Mouse (Mus musculus): Measurements from ENCODE around the gene Olfr623. TPM values are rescaled to one million over a fixed set of nuclear protein-coding genes. Genes with fewer than 3 reads are reported as not detected.

Olfr623 gene
- polyA plus RNA-seq (2014; fragmentation: Illumina TruSeq; extraction: RNeasy Lipid Tissue Mini Kit (QIAGEN cat#74804); ENCODE audit: low read depth, low replicate concordance), result not detected

DNA sequence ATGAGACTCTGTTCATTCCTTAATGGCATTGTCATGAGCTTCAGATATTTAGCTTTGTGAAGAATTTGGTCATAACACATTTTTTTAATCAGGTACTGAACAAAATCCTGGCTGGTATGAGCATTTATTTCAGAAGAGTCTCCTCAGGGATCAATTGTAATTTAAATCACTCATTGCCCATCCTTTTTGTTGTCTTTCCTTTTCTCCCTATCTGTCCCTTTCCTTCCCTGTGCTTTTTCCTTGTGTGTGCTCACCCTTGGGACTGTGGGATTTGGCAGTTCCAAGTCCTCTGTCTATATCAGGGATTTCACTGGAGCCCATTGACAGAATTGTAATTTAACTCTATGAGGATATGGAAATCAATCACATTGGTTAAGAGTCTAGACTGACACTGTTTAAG is at the start of gene Olfr623:
Gene Olfr623 (minus strand): TSS at position 101 of the 400 bp plus-strand sequence.

GRCm38 (mm10) chr7:103682420-103682819 is 18.9 kb upstream of the Olfr623 start, which contains the start of gene Olfr625-ps1:
Olfr625-ps1 (plus strand) TSS chr7:103682720.

DNA sequence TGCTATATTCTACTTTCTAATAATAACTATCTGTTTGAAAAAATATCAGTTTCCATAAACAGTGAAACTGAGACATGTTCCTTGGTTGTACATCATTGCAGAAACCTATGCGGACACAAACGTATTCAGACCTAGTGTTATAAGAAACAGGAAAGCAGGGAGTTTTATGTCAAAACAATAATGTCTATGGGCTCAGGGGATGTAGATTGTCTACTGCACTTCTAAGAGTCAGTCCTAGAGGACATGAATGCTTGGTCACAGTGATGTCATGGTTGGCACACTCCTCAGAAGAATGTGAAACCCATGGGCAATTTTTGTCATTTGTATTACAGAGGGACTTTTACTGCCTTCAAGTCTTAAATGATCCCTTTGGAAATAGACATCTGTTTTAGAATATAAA is 7.6 kb upstream of the Olfr623 start, which contains the start of gene Olfr624:
Gene Olfr624 (minus strand): TSS at position 101 of the 400 bp plus-strand sequence.

DNA sequence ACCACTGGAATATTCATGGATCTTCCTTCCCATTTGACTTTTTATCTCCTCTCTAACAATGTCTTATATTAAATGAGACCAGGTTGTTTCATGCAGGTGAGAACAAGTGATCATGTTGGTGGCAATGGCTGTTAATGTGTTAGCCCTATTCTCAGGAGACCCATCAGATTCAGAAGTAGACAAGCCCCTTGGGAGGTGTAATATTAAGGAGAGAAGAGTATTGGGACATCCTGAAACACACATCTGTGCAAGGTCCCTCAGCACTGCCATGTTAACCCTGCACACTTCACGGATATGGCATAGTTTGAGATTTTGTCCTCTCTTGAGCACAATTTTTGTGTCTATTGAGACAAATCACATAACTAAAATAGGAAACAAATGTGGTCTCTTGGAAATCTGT is 20.9 kb downstream of the Olfr623 start, which contains the start of gene Olfr622:
Gene Olfr622 (minus strand): TSS at position 101 of the 400 bp plus-strand sequence.

GRCm38 (mm10) chr7:103612434-103612833 is 51.1 kb downstream of the Olfr623 start, which contains the start of gene Olfr620:
Olfr620 (minus strand) TSS chr7:103612534.

Other genes starting within 250 kb of the Olfr623 start
- not detected for gene Usp17lc, start 248.6 kb downstream of the Olfr623 start, polyA plus RNA-seq (2014; fragmentation: Illumina TruSeq; extraction: RNeasy Lipid Tissue Mini Kit (QIAGEN cat#74804); ENCODE audit: low read depth, low replicate concordance)
- gene Olfr605, start 218.3 kb downstream of the Olfr623 start, polyA plus RNA-seq (2014; fragmentation: Illumina TruSeq; extraction: RNeasy Lipid Tissue Mini Kit (QIAGEN cat#74804); ENCODE audit: low read depth, low replicate concordance), result not detected
- gene Olfr606, start 214.7 kb downstream of the Olfr623 start, polyA plus RNA-seq (2014; fragmentation: Illumina TruSeq; extraction: RNeasy Lipid Tissue Mini Kit (QIAGEN cat#74804); ENCODE audit: low read depth, low replicate concordance), result not detected
- not detected for gene Olfr607, start 199.5 kb downstream of the Olfr623 start, polyA plus RNA-seq (2014; fragmentation: Illumina TruSeq; extraction: RNeasy Lipid Tissue Mini Kit (QIAGEN cat#74804); ENCODE audit: low read depth, low replicate concordance)
- not detected for gene Olfr608, start 193.8 kb downstream of the Olfr623 start, polyA plus RNA-seq (2014; fragmentation: Illumina TruSeq; extraction: RNeasy Lipid Tissue Mini Kit (QIAGEN cat#74804); ENCODE audit: low read depth, low replicate concordance)
- gene Olfr609, start 165.6 kb downstream of the Olfr623 start, polyA plus RNA-seq (2014; fragmentation: Illumina TruSeq; extraction: RNeasy Lipid Tissue Mini Kit (QIAGEN cat#74804); ENCODE audit: low read depth, low replicate concordance), result not detected
- not detected for gene Olfr610, start 151.6 kb downstream of the Olfr623 start, polyA plus RNA-seq (2014; fragmentation: Illumina TruSeq; extraction: RNeasy Lipid Tissue Mini Kit (QIAGEN cat#74804); ENCODE audit: low read depth, low replicate concordance)
- gene Olfr611, start 142.9 kb downstream of the Olfr623 start, polyA plus RNA-seq (2014; fragmentation: Illumina TruSeq; extraction: RNeasy Lipid Tissue Mini Kit (QIAGEN cat#74804); ENCODE audit: low read depth, low replicate concordance), result not detected
- not detected for gene Olfr612, start 121.0 kb downstream of the Olfr623 start, polyA plus RNA-seq (2014; fragmentation: Illumina TruSeq; extraction: RNeasy Lipid Tissue Mini Kit (QIAGEN cat#74804); ENCODE audit: low read depth, low replicate concordance)
- not detected for gene Olfr613, start 115.6 kb downstream of the Olfr623 start, polyA plus RNA-seq (2014; fragmentation: Illumina TruSeq; extraction: RNeasy Lipid Tissue Mini Kit (QIAGEN cat#74804); ENCODE audit: low read depth, low replicate concordance)
- gene Olfr615, start 107.6 kb downstream of the Olfr623 start, polyA plus RNA-seq (2014; fragmentation: Illumina TruSeq; extraction: RNeasy Lipid Tissue Mini Kit (QIAGEN cat#74804); ENCODE audit: low read depth, low replicate concordance), result not detected
- not detected for gene Olfr616, start 94.6 kb downstream of the Olfr623 start, polyA plus RNA-seq (2014; fragmentation: Illumina TruSeq; extraction: RNeasy Lipid Tissue Mini Kit (QIAGEN cat#74804); ENCODE audit: low read depth, low replicate concordance)
- gene Olfr617, start 90.6 kb downstream of the Olfr623 start, polyA plus RNA-seq (2014; fragmentation: Illumina TruSeq; extraction: RNeasy Lipid Tissue Mini Kit (QIAGEN cat#74804); ENCODE audit: low read depth, low replicate concordance), result not detected
- not detected for gene Olfr618, start 73.6 kb downstream of the Olfr623 start, polyA plus RNA-seq (2014; fragmentation: Illumina TruSeq; extraction: RNeasy Lipid Tissue Mini Kit (QIAGEN cat#74804); ENCODE audit: low read depth, low replicate concordance)
- gene Olfr619, start 63.1 kb downstream of the Olfr623 start, polyA plus RNA-seq (2014; fragmentation: Illumina TruSeq; extraction: RNeasy Lipid Tissue Mini Kit (QIAGEN cat#74804); ENCODE audit: low read depth, low replicate concordance), result not detected
- not detected for gene Olfr620, start 51.2 kb downstream of the Olfr623 start, polyA plus RNA-seq (2014; fragmentation: Illumina TruSeq; extraction: RNeasy Lipid Tissue Mini Kit (QIAGEN cat#74804); ENCODE audit: low read depth, low replicate concordance)
- not detected for gene Olfr622, start 21.0 kb downstream of the Olfr623 start, polyA plus RNA-seq (2014; fragmentation: Illumina TruSeq; extraction: RNeasy Lipid Tissue Mini Kit (QIAGEN cat#74804); ENCODE audit: low read depth, low replicate concordance)
- gene Olfr624, start 7.5 kb upstream of the Olfr623 start, polyA plus RNA-seq (2014; fragmentation: Illumina TruSeq; extraction: RNeasy Lipid Tissue Mini Kit (QIAGEN cat#74804); ENCODE audit: low read depth, low replicate concordance), result 0.12 TPM
- gene Olfr625-ps1, start 19.0 kb upstream of the Olfr623 start, polyA plus RNA-seq (2014; fragmentation: Illumina TruSeq; extraction: RNeasy Lipid Tissue Mini Kit (QIAGEN cat#74804); ENCODE audit: low read depth, low replicate concordance), result not detected
- gene Olfr243, start 51.0 kb upstream of the Olfr623 start, polyA plus RNA-seq (2014; fragmentation: Illumina TruSeq; extraction: RNeasy Lipid Tissue Mini Kit (QIAGEN cat#74804); ENCODE audit: low read depth, low replicate concordance), result not detected
- not detected for gene Olfr628, start 66.7 kb upstream of the Olfr623 start, polyA plus RNA-seq (2014; fragmentation: Illumina TruSeq; extraction: RNeasy Lipid Tissue Mini Kit (QIAGEN cat#74804); ENCODE audit: low read depth, low replicate concordance)
- gene Olfr629, start 81.2 kb upstream of the Olfr623 start, polyA plus RNA-seq (2014; fragmentation: Illumina TruSeq; extraction: RNeasy Lipid Tissue Mini Kit (QIAGEN cat#74804); ENCODE audit: low read depth, low replicate concordance), result not detected
- gene Olfr630, start 93.6 kb upstream of the Olfr623 start, polyA plus RNA-seq (2014; fragmentation: Illumina TruSeq; extraction: RNeasy Lipid Tissue Mini Kit (QIAGEN cat#74804); ENCODE audit: low read depth, low replicate concordance), result not detected
- not detected for gene Olfr69, start 107.9 kb upstream of the Olfr623 start, polyA plus RNA-seq (2014; fragmentation: Illumina TruSeq; extraction: RNeasy Lipid Tissue Mini Kit (QIAGEN cat#74804); ENCODE audit: low read depth, low replicate concordance)
- not detected for gene Olfr68, start 116.0 kb upstream of the Olfr623 start, polyA plus RNA-seq (2014; fragmentation: Illumina TruSeq; extraction: RNeasy Lipid Tissue Mini Kit (QIAGEN cat#74804); ENCODE audit: low read depth, low replicate concordance)
- not detected for gene Olfr67, start 128.1 kb upstream of the Olfr623 start, polyA plus RNA-seq (2014; fragmentation: Illumina TruSeq; extraction: RNeasy Lipid Tissue Mini Kit (QIAGEN cat#74804); ENCODE audit: low read depth, low replicate concordance)
- gene Hbb-bt, start 150.3 kb upstream of the Olfr623 start, polyA plus RNA-seq (2014; fragmentation: Illumina TruSeq; extraction: RNeasy Lipid Tissue Mini Kit (QIAGEN cat#74804); ENCODE audit: low read depth, low replicate concordance), result 7.8 TPM
- gene Hbb-bs, start 164.4 kb upstream of the Olfr623 start, polyA plus RNA-seq (2014; fragmentation: Illumina TruSeq; extraction: RNeasy Lipid Tissue Mini Kit (QIAGEN cat#74804); ENCODE audit: low read depth, low replicate concordance), result 111 TPM
- gene Hbb-bh2, start 176.8 kb upstream of the Olfr623 start, polyA plus RNA-seq (2014; fragmentation: Illumina TruSeq; extraction: RNeasy Lipid Tissue Mini Kit (QIAGEN cat#74804); ENCODE audit: low read depth, low replicate concordance), result not detected
- gene Hbb-bh1, start 179.5 kb upstream of the Olfr623 start, polyA plus RNA-seq (2014; fragmentation: Illumina TruSeq; extraction: RNeasy Lipid Tissue Mini Kit (QIAGEN cat#74804); ENCODE audit: low read depth, low replicate concordance), result not detected
- gene Hbb-y, start 189.5 kb upstream of the Olfr623 start, polyA plus RNA-seq (2014; fragmentation: Illumina TruSeq; extraction: RNeasy Lipid Tissue Mini Kit (QIAGEN cat#74804); ENCODE audit: low read depth, low replicate concordance), result not detected
- gene Olfr66, start 222.6 kb upstream of the Olfr623 start, polyA plus RNA-seq (2014; fragmentation: Illumina TruSeq; extraction: RNeasy Lipid Tissue Mini Kit (QIAGEN cat#74804); ENCODE audit: low read depth, low replicate concordance), result not detected
- not detected for gene Olfr64, start 230.8 kb upstream of the Olfr623 start, polyA plus RNA-seq (2014; fragmentation: Illumina TruSeq; extraction: RNeasy Lipid Tissue Mini Kit (QIAGEN cat#74804); ENCODE audit: low read depth, low replicate concordance)
- gene Olfr65, start 239.8 kb upstream of the Olfr623 start, polyA plus RNA-seq (2014; fragmentation: Illumina TruSeq; extraction: RNeasy Lipid Tissue Mini Kit (QIAGEN cat#74804); ENCODE audit: low read depth, low replicate concordance), result not detected